Mouse (Mus musculus) C2C12 (cell line): ENCODE measurements around the gene Sema3a. TPM values are rescaled to one million over a fixed set of nuclear protein-coding genes. Genes with fewer than 3 reads are reported as not detected.

ENCODE experiments used
- H3K27me3 ChIP-seq: one replicate; pipeline ENCODE4 v1.6.1; 2011; ENCODE audit not compliant: control insufficient read depth, insufficient read depth, insufficient read length
- H3K36me3 ChIP-seq: one replicate; pipeline ENCODE4 v1.6.1; 2011; ENCODE audit not compliant: control insufficient read depth, insufficient read depth
- H3K4me3 ChIP-seq: one replicate; pipeline ENCODE4 v1.5.1; 2011; ENCODE audit warnings: mild to moderate bottlenecking, control low read depth; ENCODE audit not compliant: poor library complexity, insufficient read depth, severe bottlenecking
- H3K79me2 ChIP-seq: one replicate; pipeline ENCODE4 v1.6.1; 2011; ENCODE audit not compliant: control insufficient read depth, insufficient read depth
- H3K79me3 ChIP-seq: one replicate; pipeline ENCODE4 v1.6.1; 2011; ENCODE audit warnings: low read depth, control low read depth
- H3ac ChIP-seq: one replicate; pipeline ENCODE3; 2011; ENCODE audit warnings: low read depth; ENCODE audit not compliant: control insufficient read depth, insufficient read length
- CEBPB ChIP-seq: IDR thresholded peaks from one replicate; pipeline ENCODE4 v1.6.1; 2011; ENCODE audit warnings: low read depth, mild to moderate bottlenecking, control low read depth, moderate library complexity
- CTCF ChIP-seq: IDR thresholded peaks from one replicate; pipeline ENCODE4 v1.5.1; 2011; ENCODE audit not compliant: control insufficient read depth, insufficient read depth, insufficient read length
- FOSL1 ChIP-seq: IDR thresholded peaks from one replicate; pipeline ENCODE4 v1.8.0; 2011; ENCODE audit warnings: mild to moderate bottlenecking, low read length; ENCODE audit not compliant: poor library complexity, insufficient read depth, severe bottlenecking
- MAX ChIP-seq: IDR thresholded peaks from one replicate; pipeline ENCODE4 v1.6.1; 2011; ENCODE audit warnings: mild to moderate bottlenecking, control low read depth
- MYOD1 ChIP-seq: IDR thresholded peaks from one replicate; pipeline ENCODE4 v1.6.1; 2011; ENCODE audit warnings: low read depth; ENCODE audit not compliant: control insufficient read depth, insufficient read length
- MYOG ChIP-seq: IDR thresholded peaks from one replicate; pipeline ENCODE4 v1.6.1; 2011; ENCODE audit not compliant: control insufficient read depth, insufficient read length; ENCODE audit errors: extremely low read depth
- USF1 ChIP-seq: IDR thresholded peaks from one replicate; pipeline ENCODE4 v1.6.1; 2011; ENCODE audit warnings: low read depth, mild to moderate bottlenecking, control low read depth, moderate library complexity
- polyA plus RNA-seq: library from polyadenylated mRNA; unstranded; fragments of >200 nt; fragmentation: generic; extraction: Trizol; gene quantifications from one replicate; pipeline ENCODE4 v1.2.1, GENCODE M21; 2012; ENCODE audit warnings: missing spikeins

Sema3a gene
- polyA plus RNA-seq, 1 experiment, result 11.1 TPM

DNA sequence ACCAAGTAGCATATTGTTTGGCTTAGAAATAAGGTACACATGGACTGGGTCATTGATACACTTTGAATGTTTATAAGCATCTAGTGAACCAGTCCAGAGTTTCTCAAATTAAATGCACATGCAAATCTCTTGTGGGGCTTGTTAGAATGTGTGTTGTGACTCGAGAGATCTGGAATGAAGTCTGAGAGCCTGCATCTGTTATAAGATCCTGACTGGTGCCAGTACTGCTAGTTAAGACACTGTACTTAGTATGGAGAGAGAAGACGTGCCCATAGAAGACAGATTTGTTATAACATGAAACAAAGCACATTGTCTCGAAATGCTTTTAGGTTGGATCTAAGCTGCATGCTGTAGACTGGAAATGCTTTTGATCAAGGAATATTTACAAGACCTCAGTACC is 511.0 kb downstream of the Sema3a start:
- Histone ChIP-seq H3K4me3 (no peak overlapping the region), H3K79me2 (no peaks in the 10 kb centered on the region), H3K79me3 (no peaks in the 10 kb centered on the region), H3ac (no peak overlapping the region), H3K36me3 (no peaks in the 10 kb centered on the region), H3K27me3 (no peaks in the 10 kb centered on the region)
- TF ChIP-seq USF1 (no peak), MYOD1 (no peak), FOSL1 (no peak), MYOG (no peak), CTCF (no peak), CEBPB (no peak), MAX (no peak)
